Mouse (Mus musculus): ENCODE data around the gene Abtb1.

The Abtb1 gene

GRCm38 (mm10) chr6:88830112-88830702, 11.6 kb downstream of the Abtb1 start:
- no peak for DNase-seq (ENCODE audit: low read depth, low spot score)

GRCm38 (mm10) chr6:88829579-88829978, 12.2 kb downstream of the Abtb1 start:
- no peak for DNase-seq (ENCODE audit: low read depth, low spot score)

- no peak for DNase-seq (ENCODE audit: low read depth, low spot score)
Measured at GRCm38 (mm10) chr6:88828206-88829009, 13.4 kb downstream of the Abtb1 start.

- no peak for DNase-seq (ENCODE audit: low read depth, low spot score)
Measured at GRCm38 (mm10) chr6:88827395-88828205, 14.2 kb downstream of the Abtb1 start.

GRCm38 (mm10) chr6:88826965-88827364, 14.8 kb downstream of the Abtb1 start:
- no peak for DNase-seq (ENCODE audit: low read depth, low spot score)

- DNase-seq (ENCODE audit: low read depth, low spot score), result no peak
Measured at GRCm38 (mm10) chr6:88826545-88826944, 15.2 kb downstream of the Abtb1 start.

GRCm38 (mm10) chr6:88826088-88826487, 15.7 kb downstream of the Abtb1 start:
- no peak for DNase-seq (ENCODE audit: low read depth, low spot score)

GRCm38 (mm10) chr6:88824183-88824582, 17.6 kb downstream of the Abtb1 start:
- DNase-seq (ENCODE audit: low read depth, low spot score), result no peak

GRCm38 (mm10) chr6:88821901-88822300, 19.9 kb downstream of the Abtb1 start:
- no peak for DNase-seq (ENCODE audit: low read depth, low spot score)

GRCm38 (mm10) chr6:88821294-88821693, 20.5 kb downstream of the Abtb1 start:
- no peak for DNase-seq (ENCODE audit: low read depth, low spot score)

- no peak for DNase-seq (ENCODE audit: low read depth, low spot score)
Measured at GRCm38 (mm10) chr6:88820853-88821252, 20.9 kb downstream of the Abtb1 start.

GRCm38 (mm10) chr6:88816913-88817312, 24.9 kb downstream of the Abtb1 start:
- DNase-seq (ENCODE audit: low read depth, low spot score), result no peak

GRCm38 (mm10) chr6:88815489-88815888, 26.3 kb downstream of the Abtb1 start:
- no peak for DNase-seq (ENCODE audit: low read depth, low spot score)

- no peak for DNase-seq (ENCODE audit: low read depth, low spot score)
Measured at GRCm38 (mm10) chr6:88815036-88815435, 26.7 kb downstream of the Abtb1 start.

GRCm38 (mm10) chr6:88813832-88814231, 28.0 kb downstream of the Abtb1 start:
- DNase-seq (ENCODE audit: low read depth, low spot score), result no peak

- DNase-seq (ENCODE audit: low read depth, low spot score), result no peak
Measured at GRCm38 (mm10) chr6:88812886-88813285, 28.9 kb downstream of the Abtb1 start.

- no peak for DNase-seq (ENCODE audit: low read depth, low spot score)
Measured at GRCm38 (mm10) chr6:88811880-88812400, 29.8 kb downstream of the Abtb1 start.

GRCm38 (mm10) chr6:88811396-88811795, 30.4 kb downstream of the Abtb1 start:
- no peak for DNase-seq (ENCODE audit: low read depth, low spot score)

- no peak for DNase-seq (ENCODE audit: low read depth, low spot score)
Measured at GRCm38 (mm10) chr6:88810291-88810690, 31.5 kb downstream of the Abtb1 start.

- DNase-seq (ENCODE audit: low read depth, low spot score), result no peak
Measured at GRCm38 (mm10) chr6:88809091-88810037, 32.4 kb downstream of the Abtb1 start.

GRCm38 (mm10) chr6:88804966-88805577, 36.7 kb downstream of the Abtb1 start:
- no peak for DNase-seq (ENCODE audit: low read depth, low spot score)

Data from brain, embryonic 18.5 days (tissue).